Mouse (Mus musculus) kidney, embryonic 16.5 days (tissue): ENCODE measurements around the gene Tulp1. TPM values are rescaled to one million over a fixed set of nuclear protein-coding genes. Genes with fewer than 3 reads are reported as not detected.

ENCODE experiments used
- ATAC-seq: fragments of 200-750 bp; cut with Nextera tagmentation; 2 replicates; pipeline ENCODE4 v1.8.0; 2017; ENCODE audit warnings: moderate TSS enrichment; ENCODE audit not compliant: low FRiP score, low TSS enrichment
- H3K27ac ChIP-seq: fragments of 300-500 bp; sonication (generic); 2 replicates; pipeline ENCODE4 v1.5.1; 2014; ENCODE audit warnings: low read length
- H3K27me3 ChIP-seq: fragments of 300-500 bp; sonication (generic); 2 replicates; pipeline ENCODE4 v1.6.1; 2014; ENCODE audit warnings: low read length, control low read depth, mixed read lengths; ENCODE audit not compliant: insufficient read depth
- H3K36me3 ChIP-seq: fragments of 300-500 bp; sonication (generic); 2 replicates; pipeline ENCODE4 v1.6.1; 2014; ENCODE audit warnings: low read length, control low read depth, mixed read lengths; ENCODE audit not compliant: insufficient read depth
- H3K4me1 ChIP-seq: fragments of 300-500 bp; sonication (generic); 2 replicates; pipeline ENCODE4 v1.6.1; 2014; ENCODE audit warnings: low read length, control low read depth, mixed read lengths; ENCODE audit not compliant: insufficient read depth
- H3K4me2 ChIP-seq: fragments of 300-500 bp; sonication (generic); replicated peaks from 2 replicates; pipeline ENCODE4 v1.6.1; 2014; ENCODE audit warnings: low read depth, low read length
- H3K4me3 ChIP-seq: fragments of 300-500 bp; sonication (generic); 2 replicates; pipeline ENCODE4 v1.5.1; 2014; ENCODE audit warnings: mild to moderate bottlenecking, low read length
- H3K9ac ChIP-seq: fragments of 300-500 bp; sonication (generic); replicated peaks from 2 replicates; pipeline ENCODE4 v1.6.1; 2014; ENCODE audit warnings: low read length
- H3K9me3 ChIP-seq: fragments of 300-500 bp; sonication (generic); 2 replicates; pipeline ENCODE4 v1.6.1; 2016; ENCODE audit warnings: low read length, control low read depth
- WGBS: fragments of 180-500 bp; shearing (Covaris S2); extraction: QIAGEN DNeasy Blood & Tissue Kit; methylation state at CpG from one replicate; pipeline ENCODE4 v1.1.7; 2014; 5-methylcytosine and 5-hydroxymethylcytosine counted together
- polyA plus RNA-seq: library from polyadenylated mRNA; unstranded; fragments of >200 nt; fragmentation: Nextera tagmentation; extraction: Ambion mirVana; gene quantifications from 2 replicates; pipeline ENCODE4 v1.2.1, GENCODE M21; 2015

The Tulp1 gene
- polyA plus RNA-seq, 1 experiment from 2014 or later: 8.7 TPM

GRCm38 (mm10) chr17:28355871-28356270 is 9.2 kb downstream of the Tulp1 start:
- Histone ChIP-seq H3K9ac (no peak overlapping the region), H3K4me2 (no peak overlapping the region), H3K9me3 (no peaks in the 10 kb centered on the region), H3K36me3 (no peaks in the 10 kb centered on the region), H3K4me3 (no peak overlapping the region), H3K4me1 (peaks cover 10% of the 10 kb centered on the region), H3K27me3 (no peaks in the 10 kb centered on the region; the same call in 1 of the 2 replicates), H3K27ac (no peak overlapping the region)
- no peak for ATAC-seq
- WGBS: 78% methylated on average over 12 of the region's 12 CpGs

GRCm38 (mm10) chr17:28352018-28352417 is 13.0 kb downstream of the Tulp1 start:
- ATAC-seq: no peak
- Histone ChIP-seq H3K27ac (peak overlapping the region; percentile 99), H3K27me3 (no peaks in the 10 kb centered on the region), H3K4me3 (peak overlapping the region; percentile 88; the same call in 1 of the 2 replicates), H3K36me3 (no peaks in the 10 kb centered on the region), H3K9me3 (no peaks in the 10 kb centered on the region), H3K9ac (peak overlapping the region; percentile 94), H3K4me1 (peaks cover 37% of the 10 kb centered on the region), H3K4me2 (peak overlapping the region; percentile 96)
- WGBS: 15% methylated on average over 11 of the region's 11 CpGs

GRCm38 (mm10) chr17:28351353-28351890 is 13.6 kb downstream of the Tulp1 start:
- peak overlapping the region; percentile 96 for H3K4me2 ChIP-seq
- H3K4me1 ChIP-seq: peaks cover 43% of the 10 kb centered on the region
- H3K4me3 ChIP-seq: peak overlapping the region; percentile 88
- no peaks in the 10 kb centered on the region for H3K9me3 ChIP-seq
- no peak for ATAC-seq
- H3K9ac ChIP-seq: peak overlapping the region; percentile 94
- H3K36me3 ChIP-seq: no peaks in the 10 kb centered on the region
- peak overlapping the region; percentile 99 for H3K27ac ChIP-seq
- no peaks in the 10 kb centered on the region for H3K27me3 ChIP-seq
- 1% methylated on average over 29 of the region's 29 CpGs for WGBS

- Histone ChIP-seq H3K4me2 (peak within 1 kb of the TSS; percentile 96), H3K9ac (peak within 1 kb of the TSS; percentile 94), H3K27ac (peak within 1 kb of the TSS; percentile 99), H3K36me3 (no peaks in the 10 kb centered on the region), H3K4me1 (peaks cover 50% of the 10 kb centered on the region), H3K4me3 (peak within 1 kb of the TSS; percentile 88), H3K27me3 (no peaks in the 10 kb centered on the region; the same call in 1 of the 2 replicates), H3K9me3 (no peaks in the 10 kb centered on the region)
- WGBS: 0% methylated on average over 53 of the region's 73 CpGs
- peak; percentile 90 for ATAC-seq
These were observed 14.3 kb downstream of the Tulp1 start, which contains the start of gene Tead3 for GRCm38 (mm10) chr17:28350466-28351352. Gene Tead3 (minus strand): TSS chr17:28350817.

- Histone ChIP-seq H3K4me3 (peak overlapping the region; percentile 88), H3K27ac (peak overlapping the region; percentile 99), H3K9ac (peak overlapping the region; percentile 94), H3K4me1 (peaks cover 57% of the 10 kb centered on the region), H3K9me3 (no peaks in the 10 kb centered on the region), H3K4me2 (peak overlapping the region; percentile 96), H3K27me3 (no peaks in the 10 kb centered on the region; the same call in 1 of the 2 replicates), H3K36me3 (no peaks in the 10 kb centered on the region)
- peak; percentile 49 for ATAC-seq
- WGBS: 1% methylated on average over 52 of the region's 54 CpGs
These were observed 15.0 kb downstream of the Tulp1 start for GRCm38 (mm10) chr17:28349901-28350465.

- no peak for ATAC-seq
- H3K4me2 ChIP-seq: peak overlapping the region; percentile 96
- no peaks in the 10 kb centered on the region; the same call in 1 of the 2 replicates for H3K27me3 ChIP-seq
- peak overlapping the region; percentile 94 for H3K9ac ChIP-seq
- no peaks in the 10 kb centered on the region for H3K36me3 ChIP-seq
- WGBS: 8% methylated on average over 13 of the region's 13 CpGs
- H3K4me3 ChIP-seq: peak overlapping the region; percentile 88
- peaks cover 63% of the 10 kb centered on the region for H3K4me1 ChIP-seq
- H3K9me3 ChIP-seq: no peaks in the 10 kb centered on the region
- peak overlapping the region; percentile 99 for H3K27ac ChIP-seq
These were observed 15.7 kb downstream of the Tulp1 start for GRCm38 (mm10) chr17:28349264-28349880.

- no peak for ATAC-seq
- H3K9me3 ChIP-seq: no peaks in the 10 kb centered on the region
- H3K27ac ChIP-seq: peak overlapping the region; percentile 43; the same call in 1 of the 2 replicates
- WGBS: 50% methylated on average over 6 of the region's 6 CpGs
- H3K36me3 ChIP-seq: no peaks in the 10 kb centered on the region
- H3K27me3 ChIP-seq: no peaks in the 10 kb centered on the region; the same call in 1 of the 2 replicates
- peak overlapping the region; percentile 96 for H3K4me2 ChIP-seq
- peaks cover 75% of the 10 kb centered on the region for H3K4me1 ChIP-seq
- peak overlapping the region; percentile 94 for H3K9ac ChIP-seq
- peak overlapping the region; percentile 88 for H3K4me3 ChIP-seq
These were observed 16.8 kb downstream of the Tulp1 start for GRCm38 (mm10) chr17:28348211-28348610.

- no peak for ATAC-seq
- Histone ChIP-seq H3K27ac (no peak overlapping the region), H3K27me3 (no peaks in the 10 kb centered on the region; the same call in 1 of the 2 replicates), H3K9ac (no peak overlapping the region), H3K9me3 (no peaks in the 10 kb centered on the region), H3K4me1 (peaks cover 81% of the 10 kb centered on the region), H3K36me3 (no peaks in the 10 kb centered on the region), H3K4me3 (no peak overlapping the region), H3K4me2 (peak overlapping the region; percentile 96; the same call in 1 of the 2 replicates)
- 56% methylated on average over 10 of the region's 10 CpGs for WGBS
These were observed 17.7 kb downstream of the Tulp1 start for GRCm38 (mm10) chr17:28347327-28347726.

- 16% methylated on average over 10 of the region's 10 CpGs for WGBS
- Histone ChIP-seq H3K4me2 (peak overlapping the region; percentile 44), H3K36me3 (no peaks in the 10 kb centered on the region), H3K4me1 (peaks cover 84% of the 10 kb centered on the region), H3K9me3 (no peaks in the 10 kb centered on the region), H3K27ac (peak overlapping the region; percentile 93), H3K27me3 (no peaks in the 10 kb centered on the region; the same call in 1 of the 2 replicates), H3K4me3 (peak overlapping the region; percentile 24), H3K9ac (peak overlapping the region; percentile 57)
- ATAC-seq: 0 out of 2 replicates have a peak, but pooled peaks have one; percentile 3
These were observed 19.1 kb downstream of the Tulp1 start for GRCm38 (mm10) chr17:28345882-28346281.
